Mouse (Mus musculus) myocyte (in vitro differentiated cells): Measurements from ENCODE around the gene Garem2.

ENCODE experiments used
- MYOD1 ChIP-seq, 3 experiments: IDR thresholded peaks; one replicate each; pipeline ENCODE4 v1.6.1; 2011; ENCODE audit warnings: control low read depth in 2 of 3, low read depth in 2 of 3, mild to moderate bottlenecking in 2 of 3, moderate library complexity in 1 of 3; ENCODE audit not compliant: insufficient read length in 2 of 3, control insufficient read depth in 1 of 3
- POLR2AphosphoS2 ChIP-seq: IDR thresholded peaks from one replicate; pipeline ENCODE4 v1.6.1; 2011; ENCODE audit warnings: low read depth, control low read depth; ENCODE audit not compliant: insufficient read length
- TCF12 ChIP-seq: IDR thresholded peaks from one replicate; pipeline ENCODE4 v1.6.1; 2011; ENCODE audit warnings: mild to moderate bottlenecking, control low read depth; ENCODE audit not compliant: poor library complexity, insufficient read depth, severe bottlenecking

DNA sequence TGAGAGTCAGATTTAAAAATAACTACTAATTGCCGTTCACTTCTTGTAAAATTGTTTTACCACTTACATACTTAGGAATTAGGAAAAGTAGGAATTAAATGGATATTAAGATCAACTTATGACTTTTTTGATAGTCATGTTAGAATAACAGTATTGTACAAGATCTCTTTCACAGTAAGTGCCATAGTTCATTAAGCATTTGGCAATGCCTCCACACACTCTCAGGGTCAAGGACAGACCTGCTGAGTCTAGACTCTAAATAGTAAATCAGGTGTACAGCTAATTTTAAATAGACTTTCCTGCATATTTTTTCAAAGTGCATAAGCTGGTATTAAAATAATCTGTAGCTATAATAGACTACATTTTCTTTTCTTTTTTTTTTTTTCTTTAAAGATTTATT is 47.5 kb downstream of the Garem2 start:
- TF ChIP-seq TCF12, result no peak
- TF ChIP-seq POLR2AphosphoS2, result no peak
- TF ChIP-seq MYOD1 (IDR thresholded peaks at IDR 0.05; ENCODE audit: control insufficient read depth in 1 of 3, insufficient read length in 2 of 3, low read depth in 2 of 3), result no peak
